Mouse (Mus musculus): ENCODE measurements at regions not wholly inside any gene's neighbourhood (a gene's known extent, or its start where the extent isn't known, plus 50 kb on each side); places are given as distances from the start of the nearest gene placed in this dataset.

DNA sequence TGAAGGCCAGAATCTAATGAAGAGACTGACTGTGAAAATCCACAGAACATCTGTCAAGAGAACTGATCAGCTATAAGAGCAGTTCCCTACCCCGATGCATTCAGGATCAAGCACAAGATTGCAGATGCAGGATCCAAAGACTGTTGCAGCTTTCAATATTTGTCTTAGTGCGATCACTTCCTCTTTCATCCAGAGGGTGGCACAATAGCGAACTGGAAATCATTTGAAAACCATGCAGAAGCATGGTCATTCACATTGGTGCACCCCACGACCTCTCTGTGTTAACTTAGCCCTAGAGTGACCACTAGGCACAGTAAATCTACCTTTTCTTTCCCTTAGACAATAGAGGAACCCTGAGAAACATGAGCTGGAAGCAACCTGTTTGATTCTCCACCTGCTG, 55.8 kb upstream of the Pak3 start:
- DNase-seq (ENCODE audit: low spot score in 2 of 2) = no peak

GRCm38 (mm10) chrX:143448636-143449346, 54.7 kb upstream of the Chrdl1 start:
- DNase-seq (ENCODE audit: low spot score in 2 of 2) = no peak

GRCm38 (mm10) chrX:143444581-143444980, 50.5 kb upstream of the Chrdl1 start:
- DNase-seq (ENCODE audit: low spot score in 2 of 2) = peak; percentile 7 to 20

Data from frontal cortex, postnatal 10 days (tissue).